Mouse (Mus musculus) neural tube, embryonic 15.5 days (tissue): Measurements from ENCODE around the gene Htatip2. TPM values are rescaled to one million over a fixed set of nuclear protein-coding genes. Genes with fewer than 3 reads are reported as not detected.

Source experiments
- ATAC-seq: fragments of 200-750 bp; cut with Nextera tagmentation; 2 replicates; pipeline ENCODE4 v1.8.0; 2017; ENCODE audit warnings: mild to moderate bottlenecking, moderate TSS enrichment, moderate library complexity; ENCODE audit not compliant: low FRiP score
- H3K27ac ChIP-seq: fragments of 300-500 bp; sonication (generic); replicated peaks from 2 replicates; pipeline ENCODE4 v1.5.1; 2015; ENCODE audit warnings: mild to moderate bottlenecking, inconsistent platforms
- H3K27me3 ChIP-seq: fragments of 300-500 bp; sonication (generic); replicated peaks from 2 replicates; pipeline ENCODE4 v1.6.1; 2015; ENCODE audit warnings: inconsistent platforms
- H3K36me3 ChIP-seq: fragments of 300-500 bp; sonication (generic); 2 replicates; pipeline ENCODE4 v1.6.1; 2015; ENCODE audit warnings: inconsistent platforms
- H3K4me1 ChIP-seq: fragments of 300-500 bp; sonication (generic); 2 replicates; pipeline ENCODE4 v1.6.1; 2015; ENCODE audit warnings: inconsistent platforms
- H3K4me2 ChIP-seq: fragments of 300-500 bp; sonication (generic); 2 replicates; pipeline ENCODE4 v1.6.1; 2015; ENCODE audit warnings: inconsistent platforms, mild to moderate bottlenecking, moderate library complexity
- H3K4me3 ChIP-seq: fragments of 300-500 bp; sonication (generic); replicated peaks from 2 replicates; pipeline ENCODE4 v1.5.1; 2015; ENCODE audit warnings: mild to moderate bottlenecking, inconsistent platforms
- H3K9ac ChIP-seq: fragments of 300-500 bp; sonication (generic); replicated peaks from 2 replicates; pipeline ENCODE4 v1.6.1; 2015; ENCODE audit warnings: mild to moderate bottlenecking, inconsistent platforms
- H3K9me3 ChIP-seq: fragments of 300-500 bp; sonication (generic); replicated peaks from 2 replicates; pipeline ENCODE4 v1.6.1; 2016; ENCODE audit warnings: inconsistent platforms
- WGBS: fragments of 180-500 bp; shearing (Covaris S2); methylation state at CpG from one replicate; pipeline ENCODE4 v1.1.7; 2015; ENCODE audit warnings: mixed read lengths; 5-methylcytosine and 5-hydroxymethylcytosine counted together
- polyA plus RNA-seq: library from polyadenylated mRNA; unstranded; fragments of >200 nt; fragmentation: Nextera tagmentation; extraction: Ambion mirVana; gene quantifications from 2 replicates; pipeline ENCODE4 v1.2.1, GENCODE M21; 2015

Gene Htatip2
- polyA plus RNA-seq, 1 experiment from 2014 or later: 5.1 TPM

GRCm38 (mm10) chr7:49764011-49764716 lies 5.2 kb downstream of the Htatip2 start:
- no peak for ATAC-seq
- H3K4me2 ChIP-seq: no peak overlapping the region
- H3K9ac ChIP-seq: no peak overlapping the region
- H3K9me3 ChIP-seq: no peaks in the 10 kb centered on the region
- H3K4me3 ChIP-seq: no peak overlapping the region
- WGBS: 74% methylated on average over 10 of the region's 10 CpGs
- peaks cover 2% of the 10 kb centered on the region for H3K4me1 ChIP-seq
- H3K27ac ChIP-seq: no peak overlapping the region
- H3K27me3 ChIP-seq: peaks cover 34% of the 10 kb centered on the region
- H3K36me3 ChIP-seq: no peaks in the 10 kb centered on the region

GRCm38 (mm10) chr7:49766166-49766565 lies 7.3 kb downstream of the Htatip2 start:
- Histone ChIP-seq H3K27me3 (peaks cover 19% of the 10 kb centered on the region), H3K9me3 (no peaks in the 10 kb centered on the region), H3K4me1 (no peaks in the 10 kb centered on the region), H3K36me3 (no peaks in the 10 kb centered on the region), H3K9ac (no peak overlapping the region), H3K4me2 (no peak overlapping the region), H3K27ac (no peak overlapping the region), H3K4me3 (no peak overlapping the region)
- 91% methylated on average over 7 of the region's 7 CpGs for WGBS
- ATAC-seq: no peak

DNA sequence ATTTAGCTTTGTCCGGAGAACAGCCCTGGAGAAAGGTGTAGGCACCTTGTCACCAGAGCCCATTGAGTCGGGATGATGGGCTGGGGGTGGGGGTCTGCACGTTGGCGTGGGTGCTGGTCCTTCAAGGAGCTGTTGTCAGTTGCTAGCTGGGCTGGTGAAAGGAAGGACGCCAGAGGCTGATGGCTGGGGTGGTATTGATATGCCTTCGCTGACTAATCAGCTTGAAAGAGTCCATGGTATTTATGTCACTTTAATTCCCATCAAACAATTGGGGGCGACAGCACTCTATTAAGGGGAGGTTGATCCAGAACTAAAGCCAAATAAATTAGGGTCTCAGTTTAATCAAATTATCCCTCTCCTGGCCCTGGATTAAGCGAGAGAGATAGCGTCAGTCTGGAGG lies 9.6 kb downstream of the Htatip2 start:
- H3K4me1 ChIP-seq: no peaks in the 10 kb centered on the region
- H3K9me3 ChIP-seq: no peaks in the 10 kb centered on the region
- H3K27me3 ChIP-seq: peaks cover 13% of the 10 kb centered on the region
- ATAC-seq: no peak
- WGBS: 38% methylated on average over 9 of the region's 9 CpGs
- H3K36me3 ChIP-seq: no peaks in the 10 kb centered on the region
- H3K27ac ChIP-seq: no peak overlapping the region
- no peak overlapping the region for H3K4me3 ChIP-seq
- no peak overlapping the region for H3K4me2 ChIP-seq
- no peak overlapping the region for H3K9ac ChIP-seq

- peaks cover 7% of the 10 kb centered on the region for H3K4me1 ChIP-seq
- no peak for ATAC-seq
- H3K27me3 ChIP-seq: no peaks in the 10 kb centered on the region
- no peak overlapping the region for H3K9ac ChIP-seq
- no peak overlapping the region for H3K4me2 ChIP-seq
- 84% methylated on average over 2 of the region's 2 CpGs for WGBS
- H3K9me3 ChIP-seq: no peaks in the 10 kb centered on the region
- H3K36me3 ChIP-seq: no peaks in the 10 kb centered on the region
- no peak overlapping the region for H3K27ac ChIP-seq
- no peak overlapping the region for H3K4me3 ChIP-seq
These were observed 15.5 kb downstream of the Htatip2 start for GRCm38 (mm10) chr7:49774396-49774795.

GRCm38 (mm10) chr7:49777585-49777984 lies 18.7 kb downstream of the Htatip2 start:
- WGBS: 51% methylated on average over 3 of the region's 3 CpGs
- no peaks in the 10 kb centered on the region for H3K9me3 ChIP-seq

DNA sequence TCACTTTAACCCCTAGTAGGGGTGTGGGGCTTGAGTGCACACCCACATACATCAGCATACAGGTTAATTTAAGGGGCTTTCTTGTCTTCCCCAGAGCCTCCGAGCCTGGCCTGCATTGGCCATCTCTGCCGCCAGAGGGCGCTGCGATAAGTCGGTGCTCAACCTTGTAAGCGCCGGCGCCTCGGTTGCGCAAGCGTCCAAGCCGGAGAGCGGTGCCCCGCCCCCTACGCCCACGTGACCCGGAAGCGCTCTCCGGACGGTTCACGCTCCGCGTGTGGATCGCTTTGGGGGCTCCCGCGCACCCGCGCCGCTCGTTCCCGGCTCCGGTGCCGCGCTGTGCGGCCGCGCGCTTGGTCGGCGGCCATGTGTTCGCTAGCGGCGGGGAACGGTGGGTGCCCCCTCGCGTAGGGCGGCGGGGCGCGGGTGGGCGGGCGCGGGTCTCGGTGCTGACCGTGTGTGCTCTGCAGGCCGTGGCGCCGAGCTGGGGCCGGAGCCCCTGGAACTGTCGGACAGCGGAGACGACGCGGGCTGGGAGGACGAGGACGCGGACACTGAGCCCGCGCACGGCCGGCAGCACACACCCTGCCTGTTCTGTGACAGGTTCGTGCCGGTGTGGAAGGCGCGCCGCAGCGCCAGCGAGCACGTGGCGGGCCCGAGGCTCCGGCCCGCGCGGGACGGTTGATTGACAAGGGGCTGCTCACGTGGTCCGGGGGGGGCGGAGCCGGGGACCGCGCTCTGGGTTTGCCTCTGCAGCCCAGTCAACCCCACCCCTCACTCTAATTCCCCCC lies 19.4 kb downstream of the Htatip2 start, which contains the start of gene Prmt3:
Gene Prmt3, plus strand, starts transcription at position 233 of the 788 bp plus-strand sequence.
- peak within 1 kb of the TSS; percentile 67 for H3K9ac ChIP-seq
- H3K4me1 ChIP-seq: peaks cover 18% of the 10 kb centered on the region
- peak within 1 kb of the TSS; percentile 91 for H3K27ac ChIP-seq
- under 1% methylated on average over 88 of the region's 92 CpGs for WGBS
- no peaks in the 10 kb centered on the region for H3K9me3 ChIP-seq
- H3K27me3 ChIP-seq: no peaks in the 10 kb centered on the region
- peak within 1 kb of the TSS; percentile 69 for H3K4me3 ChIP-seq
- peak; percentile 96 for ATAC-seq
- H3K36me3 ChIP-seq: peaks cover 11% of the 10 kb centered on the region; the same call in 1 of the 2 replicates
- peak within 1 kb of the TSS; percentile 76 for H3K4me2 ChIP-seq

More at GRCm38 (mm10) chr7:49777585-49777984, 18.7 kb downstream of the Htatip2 start:
- no peak overlapping the region for H3K4me2 ChIP-seq
- H3K9ac ChIP-seq: no peak overlapping the region
- H3K27me3 ChIP-seq: no peaks in the 10 kb centered on the region
- H3K27ac ChIP-seq: no peak overlapping the region
- peaks cover 9% of the 10 kb centered on the region; the same call in 1 of the 2 replicates for H3K36me3 ChIP-seq
- ATAC-seq: peak; percentile 19
- H3K4me3 ChIP-seq: no peak overlapping the region
- peaks cover 18% of the 10 kb centered on the region for H3K4me1 ChIP-seq

DNA sequence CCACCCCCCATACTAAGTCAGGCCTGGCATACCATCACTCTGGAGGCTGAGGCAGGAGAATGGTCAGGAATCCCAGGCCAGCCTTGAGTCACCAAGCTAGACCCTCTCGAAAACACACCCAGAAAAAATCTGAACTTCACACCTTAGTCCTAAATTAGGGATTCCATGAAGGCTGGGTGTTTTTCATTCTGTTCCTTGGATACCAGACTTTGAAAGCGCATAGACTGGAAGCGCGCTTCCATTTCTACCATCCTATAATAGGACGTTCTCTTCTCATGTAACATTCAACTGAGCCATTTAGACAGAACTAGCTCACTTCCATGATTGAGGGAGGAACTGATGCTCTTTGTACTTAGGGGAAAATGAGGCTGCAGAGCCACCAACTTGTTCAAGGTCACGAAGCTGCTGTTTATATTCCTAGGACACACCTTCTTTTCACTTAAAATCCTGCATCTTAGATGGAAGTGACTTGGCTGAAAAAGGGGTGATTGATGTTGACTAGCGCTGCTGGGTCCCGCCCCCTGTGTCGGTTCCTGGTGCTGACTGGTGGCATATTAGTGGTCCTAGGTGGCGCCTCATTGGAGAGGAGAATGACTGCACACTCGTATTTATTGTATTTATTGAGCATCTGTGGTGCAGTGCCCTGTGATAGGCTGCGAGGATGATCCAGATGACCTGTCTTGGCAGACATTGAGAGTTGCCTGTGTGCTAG lies 20.1 kb downstream of the Htatip2 start:
- Histone ChIP-seq H3K36me3 (peaks cover 11% of the 10 kb centered on the region; the same call in 1 of the 2 replicates), H3K4me2 (peak overlapping the region; percentile 76), H3K27ac (peak overlapping the region; percentile 91), H3K4me1 (peaks cover 18% of the 10 kb centered on the region), H3K4me3 (peak overlapping the region; percentile 69), H3K9me3 (no peaks in the 10 kb centered on the region), H3K27me3 (no peaks in the 10 kb centered on the region), H3K9ac (peak overlapping the region; percentile 67)
- ATAC-seq: peak; percentile 30
- 59% methylated on average over 12 of the region's 12 CpGs for WGBS

- Histone ChIP-seq H3K27ac (no peak overlapping the region), H3K27me3 (no peaks in the 10 kb centered on the region), H3K4me3 (no peak overlapping the region), H3K36me3 (peaks cover 19% of the 10 kb centered on the region; the same call in 1 of the 2 replicates), H3K9me3 (no peaks in the 10 kb centered on the region), H3K9ac (no peak overlapping the region), H3K4me2 (no peak overlapping the region), H3K4me1 (peaks cover 22% of the 10 kb centered on the region)
- ATAC-seq: no peak
- WGBS: 97% methylated on average over 2 of the region's 2 CpGs
These were observed 24.1 kb downstream of the Htatip2 start for GRCm38 (mm10) chr7:49783017-49783416.

DNA sequence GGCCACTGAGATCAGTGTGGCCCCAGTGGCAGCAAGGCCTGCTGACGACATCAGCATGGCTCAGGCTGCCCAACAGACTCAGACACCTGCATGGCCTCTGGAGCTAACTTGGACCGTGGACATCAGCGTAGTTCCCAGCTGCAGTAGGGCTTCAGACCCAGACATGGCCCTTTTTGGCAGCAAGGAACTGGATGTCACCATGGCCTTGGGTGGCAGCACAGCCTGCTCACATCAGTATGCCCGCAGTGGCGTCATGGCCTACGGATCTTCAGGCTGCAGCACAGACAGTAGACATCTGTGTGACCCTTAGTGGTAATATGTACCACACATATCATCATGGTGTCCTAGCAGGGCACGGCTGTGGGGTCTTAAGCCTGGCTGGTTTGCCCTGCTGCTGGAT lies 26.2 kb downstream of the Htatip2 start:
- H3K9ac ChIP-seq: no peak overlapping the region
- no peaks in the 10 kb centered on the region for H3K27me3 ChIP-seq
- no peak overlapping the region for H3K4me2 ChIP-seq
- H3K27ac ChIP-seq: no peak overlapping the region
- ATAC-seq: no peak
- WGBS: 93% methylated on average over 7 of the region's 7 CpGs
- H3K4me1 ChIP-seq: peaks cover 8% of the 10 kb centered on the region; the same call in 1 of the 2 replicates
- peaks cover 20% of the 10 kb centered on the region for H3K36me3 ChIP-seq
- H3K4me3 ChIP-seq: no peak overlapping the region
- H3K9me3 ChIP-seq: no peaks in the 10 kb centered on the region

- no peak overlapping the region for H3K9ac ChIP-seq
- H3K4me2 ChIP-seq: no peak overlapping the region
- H3K9me3 ChIP-seq: no peaks in the 10 kb centered on the region
- ATAC-seq: peak; percentile 58; the same call in 1 of the 2 replicates
- H3K36me3 ChIP-seq: peaks cover 23% of the 10 kb centered on the region
- H3K27me3 ChIP-seq: no peaks in the 10 kb centered on the region
- H3K4me3 ChIP-seq: no peak overlapping the region
- WGBS: 43% methylated on average over 12 of the region's 12 CpGs
- H3K27ac ChIP-seq: peak overlapping the region; percentile 33
- 0 out of 2 replicates have a peak, but pooled peaks cover 8% of the 10 kb centered on the region for H3K4me1 ChIP-seq
These were observed 27.9 kb downstream of the Htatip2 start for GRCm38 (mm10) chr7:49786618-49787382.

- 0 out of 2 replicates have a peak, but pooled peaks have one; percentile 26 for ATAC-seq
These were observed 28.4 kb downstream of the Htatip2 start for GRCm38 (mm10) chr7:49787383-49787645.

More at GRCm38 (mm10) chr7:49787383-49787645, 28.4 kb downstream of the Htatip2 start:
- no peaks in the 10 kb centered on the region for H3K27me3 ChIP-seq
- 72% methylated on average over 3 of the region's 3 CpGs for WGBS
- H3K9ac ChIP-seq: no peak overlapping the region
- peaks cover 19% of the 10 kb centered on the region for H3K36me3 ChIP-seq
- 0 out of 2 replicates have a peak, but pooled peaks cover 8% of the 10 kb centered on the region for H3K4me1 ChIP-seq
- peak overlapping the region; percentile 33 for H3K27ac ChIP-seq
- no peak overlapping the region for H3K4me2 ChIP-seq
- no peak overlapping the region for H3K4me3 ChIP-seq
- H3K9me3 ChIP-seq: no peaks in the 10 kb centered on the region
